Mouse (Mus musculus) central nervous system, embryonic 14 days (tissue): ENCODE data around the gene Lrrk2. TPM values are rescaled to one million over a fixed set of nuclear protein-coding genes. Genes with fewer than 3 reads are reported as not detected.

Source experiments
- polyA plus RNA-seq: library from polyadenylated mRNA; depleted of rRNA; stranded (reverse); fragments of >200 nt; gene quantifications from 2 replicates; pipeline ENCODE4 v1.2.3, GENCODE M21; 2012; rRNA removed

The Lrrk2 gene
- polyA plus RNA-seq: 2.6 and 2.7 TPM in 2 replicates

GRCm38 (mm10) chr15:91672645-91673568 is at the start of gene Lrrk2:
Gene Lrrk2, plus strand, starts transcription at chr15:91673175.

GRCm38 (mm10) chr15:91837965-91838364 is 165.0 kb downstream of the Lrrk2 start, which contains the start of gene Smgc:
Gene Smgc, plus strand, starts transcription at chr15:91838265.

Other genes with a start within 250 kb of the Lrrk2 start
- 4.2 and 4.5 TPM in 2 replicates for gene Slc2a13, start 99.9 kb upstream of the Lrrk2 start, polyA plus RNA-seq
- gene Smgc, start 165.1 kb downstream of the Lrrk2 start, polyA plus RNA-seq: not detected in 2 replicates